Mouse (Mus musculus) kidney, adult 11 months (tissue): ENCODE results near the gene Vtcn1.
A peak's percentile ranks its signal among the peaks of the same experiment; 100 is the strongest.

Source experiments
- DNase-seq: peaks from one replicate; pipeline ENCODE4 v3.0.0; 2022

Vtcn1 gene

GRCm38 (mm10) chr3:100922506-100923375, 97.5 kb downstream of the Vtcn1 start:
- DNase-seq, result peak; percentile 18

GRCm38 (mm10) chr3:100924065-100924732, 98.9 kb downstream of the Vtcn1 start:
- no peak for DNase-seq

GRCm38 (mm10) chr3:100925176-100925575, 99.9 kb downstream of the Vtcn1 start:
- no peak for DNase-seq

- no peak for DNase-seq
Measured at GRCm38 (mm10) chr3:100931332-100932076, 106.2 kb downstream of the Vtcn1 start.

- no peak for DNase-seq
Measured at GRCm38 (mm10) chr3:100932077-100932944, 107.1 kb downstream of the Vtcn1 start.

GRCm38 (mm10) chr3:100935521-100935920, 110.3 kb downstream of the Vtcn1 start:
- DNase-seq, result no peak

- DNase-seq, result no peak
Measured at GRCm38 (mm10) chr3:100936201-100936600, 110.9 kb downstream of the Vtcn1 start.

GRCm38 (mm10) chr3:100938211-100938610, 113.0 kb downstream of the Vtcn1 start:
- DNase-seq, result no peak

- no peak for DNase-seq
Measured at GRCm38 (mm10) chr3:100940496-100941037, 115.3 kb downstream of the Vtcn1 start.
